Mouse (Mus musculus) midbrain, embryonic 11.5 days (tissue): Measurements from ENCODE around the gene Ntn1. TPM values are rescaled to one million over a fixed set of nuclear protein-coding genes. Genes with fewer than 3 reads are reported as not detected.

Experiments used
- ATAC-seq: fragments of 200-750 bp; cut with Nextera tagmentation; 2 replicates; pipeline ENCODE4 v1.8.0; 2017; ENCODE audit warnings: moderate TSS enrichment, moderate library complexity; ENCODE audit not compliant: low FRiP score
- DNase-seq: peaks from one replicate; pipeline ENCODE4 v3.0.0; 2015; ENCODE audit warnings: low spot score; ENCODE audit errors: missing footprints
- H3K27ac ChIP-seq: fragments of 300-500 bp; sonication (generic); 2 replicates; pipeline ENCODE4 v1.5.1; 2014; ENCODE audit warnings: low read depth, low read length
- H3K27me3 ChIP-seq: fragments of 300-500 bp; sonication (generic); 2 replicates; pipeline ENCODE4 v1.6.1; 2014; ENCODE audit warnings: mild to moderate bottlenecking, low read length, moderate library complexity, mixed read lengths; ENCODE audit not compliant: control insufficient read depth, insufficient read depth
- H3K36me3 ChIP-seq: fragments of 300-500 bp; sonication (generic); 2 replicates; pipeline ENCODE4 v1.6.1; 2014; ENCODE audit warnings: mild to moderate bottlenecking, low read length, moderate library complexity, mixed read lengths; ENCODE audit not compliant: control insufficient read depth, insufficient read depth
- H3K4me1 ChIP-seq: fragments of 300-500 bp; sonication (generic); 2 replicates; pipeline ENCODE4 v1.6.1; 2014; ENCODE audit warnings: low read length; ENCODE audit not compliant: control insufficient read depth, insufficient read depth
- H3K4me2 ChIP-seq: fragments of 300-500 bp; sonication (generic); 2 replicates; pipeline ENCODE4 v1.6.1; 2014; ENCODE audit warnings: mild to moderate bottlenecking, moderate library complexity
- H3K4me3 ChIP-seq: fragments of 300-500 bp; sonication (generic); 2 replicates; pipeline ENCODE4 v1.5.1; 2014; ENCODE audit warnings: low read depth, low read length
- H3K9ac ChIP-seq: fragments of 300-500 bp; sonication (generic); 2 replicates; pipeline ENCODE4 v1.6.1; 2014; ENCODE audit warnings: low read length
- H3K9me3 ChIP-seq: fragments of 300-500 bp; sonication (generic); 2 replicates; pipeline ENCODE4 v1.6.1; 2016; ENCODE audit warnings: low read length; ENCODE audit not compliant: control insufficient read depth
- WGBS: fragments of 180-500 bp; shearing (Covaris S2); extraction: QIAGEN DNeasy Blood & Tissue Kit; methylation state at CpG from one replicate; pipeline ENCODE4 v1.1.7; 2014; 5-methylcytosine and 5-hydroxymethylcytosine counted together
- polyA plus RNA-seq: library from polyadenylated mRNA; unstranded; fragments of >200 nt; fragmentation: Nextera tagmentation; extraction: Ambion mirVana; gene quantifications from 2 replicates; pipeline ENCODE4 v1.2.1, GENCODE M21; 2014

The Ntn1 gene
- polyA plus RNA-seq, 1 experiment from 2014 or later = 10.0 TPM

GRCm38 (mm10) chr11:68400021-68400671 lies 477 bp downstream of the Ntn1 start:
- ATAC-seq (peak; percentile 74; the same call in 1 of the 2 replicates), DNase-seq (peak; percentile 93)
- peak overlapping the region; percentile 71 for H3K9ac ChIP-seq
- peaks cover 22% of the 10 kb centered on the region for H3K4me1 ChIP-seq
- peak overlapping the region; percentile 89 for H3K4me2 ChIP-seq
- peak overlapping the region; percentile 41 for H3K4me3 ChIP-seq
- under 1% methylated on average over 53 of the region's 57 CpGs for WGBS
- H3K27ac ChIP-seq = peak overlapping the region; percentile 88
- H3K36me3 ChIP-seq = no peaks in the 10 kb centered on the region
- peaks cover 61% of the 10 kb centered on the region for H3K27me3 ChIP-seq
- no peaks in the 10 kb centered on the region for H3K9me3 ChIP-seq

DNA sequence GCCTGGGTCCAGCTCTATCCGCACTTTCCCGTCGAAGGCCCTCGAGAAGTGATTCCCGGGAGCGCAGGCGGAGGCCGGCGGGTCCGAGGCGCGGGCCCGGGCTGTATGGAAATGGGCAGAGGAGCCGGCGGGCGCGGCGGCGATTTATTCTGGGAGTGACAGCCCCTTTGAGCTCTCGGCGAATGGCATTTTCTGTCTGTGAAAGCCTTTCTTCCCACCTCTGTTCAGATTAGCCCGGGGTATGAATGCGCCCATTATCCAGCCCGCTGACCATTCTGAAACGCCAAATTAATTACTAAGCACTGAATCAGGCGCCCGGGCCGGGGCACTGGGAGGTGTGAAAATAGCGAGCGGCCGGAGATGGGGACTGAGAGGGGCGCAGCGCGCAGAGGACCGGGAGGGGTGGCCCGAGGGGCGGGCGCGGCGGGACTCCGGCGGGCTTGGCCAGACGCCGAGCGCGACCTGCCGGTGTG lies 1.0 kb downstream of the Ntn1 start:
- H3K4me1 ChIP-seq = peaks cover 22% of the 10 kb centered on the region
- peak; percentile 91 for ATAC-seq
- H3K9ac ChIP-seq = peak overlapping the region; percentile 71
- H3K36me3 ChIP-seq = no peaks in the 10 kb centered on the region
- peak overlapping the region; percentile 89 for H3K4me2 ChIP-seq
- 0% methylated on average over 45 of the region's 47 CpGs for WGBS
- H3K4me3 ChIP-seq = peak overlapping the region; percentile 41
- H3K27ac ChIP-seq = peak overlapping the region; percentile 88
- peak; percentile 97 for DNase-seq
- peaks cover 64% of the 10 kb centered on the region for H3K27me3 ChIP-seq
- no peaks in the 10 kb centered on the region for H3K9me3 ChIP-seq

DNA sequence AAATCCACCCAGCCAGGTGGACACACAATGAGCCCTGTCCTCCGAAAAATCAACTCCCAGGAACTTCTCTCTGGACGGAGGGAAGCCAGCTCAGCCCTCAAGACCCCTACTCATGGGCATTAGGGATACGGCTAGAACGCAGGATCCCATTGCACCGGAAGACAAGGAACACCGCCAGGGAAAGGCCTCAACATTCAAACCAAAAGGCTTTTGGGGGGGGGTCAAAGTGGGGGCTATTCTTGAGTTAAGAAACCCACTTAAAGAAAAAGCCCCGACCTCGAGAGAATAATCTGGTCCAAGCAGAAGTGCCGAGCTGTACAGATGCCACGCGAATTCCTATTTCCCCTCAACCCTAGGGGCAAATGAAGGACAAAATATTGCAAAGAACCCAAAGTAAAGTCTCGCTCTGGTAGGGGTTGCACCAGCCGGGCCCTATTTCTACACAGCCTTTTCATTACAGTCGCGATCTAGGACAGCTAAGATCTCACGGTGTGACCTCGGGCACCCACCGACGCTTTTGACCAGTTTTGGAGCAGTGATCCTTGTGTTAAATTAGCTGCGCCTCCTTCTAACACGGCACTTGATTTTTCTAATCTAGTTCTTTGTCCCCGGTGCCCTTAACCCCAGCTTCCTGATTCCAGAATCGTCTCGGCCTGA lies 1.6 kb downstream of the Ntn1 start:
- no peaks in the 10 kb centered on the region for H3K9me3 ChIP-seq
- 0 out of 2 replicates have a peak overlapping the region, but pooled peaks have one; percentile 13 for H3K9ac ChIP-seq
- peak overlapping the region; percentile 41 for H3K4me3 ChIP-seq
- H3K27me3 ChIP-seq = peaks cover 64% of the 10 kb centered on the region
- peaks cover 22% of the 10 kb centered on the region for H3K4me1 ChIP-seq
- 3% methylated on average over 24 of the region's 24 CpGs for WGBS
- DNase-seq (peak; percentile 97), ATAC-seq (peak; percentile 28; the same call in 1 of the 2 replicates)
- no peaks in the 10 kb centered on the region for H3K36me3 ChIP-seq
- peak overlapping the region; percentile 45 for H3K27ac ChIP-seq
- H3K4me2 ChIP-seq = peak overlapping the region; percentile 89

GRCm38 (mm10) chr11:68395546-68395945 lies 5.1 kb downstream of the Ntn1 start:
- H3K4me3 ChIP-seq = no peak overlapping the region
- H3K27me3 ChIP-seq = peaks cover 70% of the 10 kb centered on the region
- peaks cover 20% of the 10 kb centered on the region for H3K4me1 ChIP-seq
- WGBS = 57% methylated on average over 5 of the region's 5 CpGs
- no peaks in the 10 kb centered on the region for H3K36me3 ChIP-seq
- DNase-seq (no peak), ATAC-seq (no peak)
- no peak overlapping the region for H3K27ac ChIP-seq
- H3K4me2 ChIP-seq = no peak overlapping the region
- H3K9ac ChIP-seq = no peak overlapping the region
- no peaks in the 10 kb centered on the region for H3K9me3 ChIP-seq

- no peak for ATAC-seq
- H3K4me1 ChIP-seq = peaks cover 15% of the 10 kb centered on the region
- no peak overlapping the region for H3K4me3 ChIP-seq
Measured at GRCm38 (mm10) chr11:68394749-68395148, 5.9 kb downstream of the Ntn1 start.

GRCm38 (mm10) chr11:68393897-68394490 lies 6.6 kb downstream of the Ntn1 start:
- ATAC-seq (no peak), DNase-seq (peak; percentile 71)
- WGBS = 14% methylated on average over 2 of the region's 2 CpGs
- H3K9ac ChIP-seq = no peak overlapping the region
- no peaks in the 10 kb centered on the region for H3K9me3 ChIP-seq
- H3K4me2 ChIP-seq = no peak overlapping the region
- peaks cover 70% of the 10 kb centered on the region for H3K27me3 ChIP-seq
- H3K4me3 ChIP-seq = no peak overlapping the region
- peaks cover 15% of the 10 kb centered on the region for H3K4me1 ChIP-seq
- no peak overlapping the region for H3K27ac ChIP-seq
- H3K36me3 ChIP-seq = no peaks in the 10 kb centered on the region

More at GRCm38 (mm10) chr11:68394749-68395148, 5.9 kb downstream of the Ntn1 start:
- DNase-seq = peak; percentile 73
- H3K9ac ChIP-seq = no peak overlapping the region
- no peak overlapping the region for H3K27ac ChIP-seq
- H3K4me2 ChIP-seq = no peak overlapping the region
- 36% methylated on average over 4 of the region's 4 CpGs for WGBS
- peaks cover 69% of the 10 kb centered on the region for H3K27me3 ChIP-seq
- H3K9me3 ChIP-seq = no peaks in the 10 kb centered on the region
- no peaks in the 10 kb centered on the region for H3K36me3 ChIP-seq

- H3K4me1 ChIP-seq = peaks cover 21% of the 10 kb centered on the region
- H3K27ac ChIP-seq = no peak overlapping the region
- DNase-seq (peak; percentile 88), ATAC-seq (no peak)
- no peak overlapping the region for H3K9ac ChIP-seq
- H3K27me3 ChIP-seq = peaks cover 67% of the 10 kb centered on the region
- H3K4me2 ChIP-seq = no peak overlapping the region
- no peaks in the 10 kb centered on the region for H3K9me3 ChIP-seq
- no peak overlapping the region for H3K4me3 ChIP-seq
- H3K36me3 ChIP-seq = no peaks in the 10 kb centered on the region
- WGBS = 8% methylated on average over 19 of the region's 19 CpGs
Measured at GRCm38 (mm10) chr11:68390381-68391287, 10.0 kb downstream of the Ntn1 start.

DNA sequence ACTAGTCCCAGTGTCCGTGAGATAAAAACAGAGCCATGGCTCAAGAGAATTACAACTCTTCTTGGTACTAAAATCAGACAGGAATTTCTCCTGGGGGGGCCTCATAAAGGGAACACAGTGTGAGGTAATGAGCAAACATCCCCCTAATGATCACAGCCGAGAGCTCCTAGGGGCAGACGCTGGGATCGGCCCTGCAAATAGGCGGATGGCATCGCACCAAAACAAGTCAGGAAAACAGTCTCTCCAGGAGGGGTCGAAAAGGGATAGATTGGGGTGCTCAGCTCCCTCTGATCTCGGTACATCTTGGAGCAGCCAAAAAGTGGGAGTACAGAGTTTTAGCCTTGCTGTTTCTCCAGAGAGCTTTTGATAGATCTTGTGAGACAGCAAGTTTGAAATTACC lies 11.0 kb downstream of the Ntn1 start:
- Histone ChIP-seq H3K9me3 (no peaks in the 10 kb centered on the region), H3K4me3 (no peak overlapping the region), H3K9ac (no peak overlapping the region), H3K36me3 (no peaks in the 10 kb centered on the region), H3K27ac (no peak overlapping the region), H3K4me2 (0 out of 2 replicates have a peak overlapping the region, but pooled peaks have one; percentile 4), H3K27me3 (peaks cover 70% of the 10 kb centered on the region), H3K4me1 (peaks cover 31% of the 10 kb centered on the region)
- ATAC-seq = no peak
- 2% methylated on average over 8 of the region's 8 CpGs for WGBS
- peak; percentile 91 for DNase-seq
